Mouse (Mus musculus) MEL (cell line): ENCODE results near the gene Nrtn.

Experiments used
- BHLHE40 ChIP-seq: IDR thresholded peaks from 2 replicates; pipeline ENCODE4 v1.6.1; 2012; ENCODE audit warnings: low read depth, mild to moderate bottlenecking, inconsistent platforms, low read length, improper control_type of control experiment, borderline replicate concordance
- ETS1 ChIP-seq: IDR thresholded peaks from 2 replicates; pipeline ENCODE4 v1.6.1; 2012; ENCODE audit warnings: low read depth, mild to moderate bottlenecking, inconsistent platforms, low read length, improper control_type of control experiment, moderate library complexity
- MYB ChIP-seq: IDR thresholded peaks from 2 replicates; pipeline ENCODE4 v1.6.1; 2011; ENCODE audit warnings: mild to moderate bottlenecking, low read depth, low read length, improper control_type of control experiment
- POLR2A ChIP-seq, 2 experiments: IDR thresholded peaks; 2 replicates each; pipeline ENCODE4 v1.6.1; 2011 to 2012; ENCODE audit warnings: low read length in 2 of 2, mild to moderate bottlenecking in 2 of 2, control low read depth in 1 of 2, improper control_type of control experiment in 1 of 2, low read depth in 1 of 2, moderate library complexity in 1 of 2; ENCODE audit not compliant: control insufficient read depth in 1 of 2, insufficient read depth in 1 of 2, poor library complexity in 1 of 2
- SIN3A ChIP-seq: IDR thresholded peaks from 2 replicates; pipeline ENCODE4 v1.6.1; 2012; ENCODE audit warnings: low read length, improper control_type of control experiment, inconsistent platforms
- TBP ChIP-seq: IDR thresholded peaks from 2 replicates; pipeline ENCODE4 v1.8.0; 2011; ENCODE audit warnings: low read depth, low read length, improper control_type of control experiment

GRCm38 (mm10) chr17:56722441-56722840 lies 34.9 kb downstream of the Nrtn start:
- TF ChIP-seq POLR2A (IDR thresholded peaks at IDR 0.05; ENCODE audit: control insufficient read depth in 1 of 2, insufficient read depth in 1 of 2, low read depth in 1 of 2, low read length in 2 of 2, poor library complexity in 1 of 2) (no peak), ETS1 (no peak), TBP (no peak), MYB (no peak), BHLHE40 (no peak), SIN3A (no peak)
